Mouse (Mus musculus) brain, embryonic 14.5 days (tissue): ENCODE measurements at regions not wholly inside any gene's neighbourhood (a gene's known extent, or its start where the extent isn't known, plus 50 kb on each side); places are given as distances from the start of the nearest gene placed in this dataset.
A peak's percentile ranks its signal among the peaks of the same experiment; 100 is the strongest.

ENCODE experiments used
- DNase-seq: peaks from one replicate; pipeline ENCODE4 v3.0.0-alpha.2; 2011; ENCODE audit warnings: low read depth
- CTCF ChIP-seq: fragments of 200-500 bp; IDR thresholded peaks from 2 replicates; pipeline ENCODE4 v1.5.1; 2012; ENCODE audit warnings: inconsistent platforms, mild to moderate bottlenecking, moderate library complexity, borderline replicate concordance; ENCODE audit not compliant: insufficient read depth, insufficient read length; ENCODE audit errors: extremely low read depth
- POLR2A ChIP-seq: fragments of 200-500 bp; IDR thresholded peaks from 2 replicates; pipeline ENCODE4 v1.6.1; 2012; ENCODE audit warnings: mild to moderate bottlenecking, inconsistent platforms, borderline replicate concordance; ENCODE audit not compliant: poor library complexity, insufficient read depth, insufficient read length, severe bottlenecking; ENCODE audit errors: extremely low read depth

DNA sequence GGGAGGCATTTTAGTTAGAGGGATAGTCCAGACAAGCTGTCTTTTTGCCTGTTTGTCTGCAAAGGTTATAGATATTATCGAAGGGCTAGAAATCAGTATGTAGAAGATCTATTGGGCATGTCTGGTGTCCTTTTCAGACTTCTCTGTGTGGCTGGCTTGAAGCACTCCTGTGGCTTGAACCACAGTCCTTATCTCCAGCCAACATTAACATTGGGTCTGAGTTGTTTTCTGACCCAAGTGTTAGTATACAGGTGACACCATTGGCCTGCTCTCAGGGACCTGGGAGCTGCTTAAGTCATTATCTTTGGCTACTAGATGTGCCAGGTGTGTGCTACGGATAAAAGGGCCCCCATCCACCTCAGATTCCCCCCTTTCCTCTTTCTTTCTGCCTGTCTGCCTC, 223.3 kb downstream of the Icos start:
- DNase-seq: no peak
- TF ChIP-seq POLR2A (no peak), CTCF (no peak)

DNA sequence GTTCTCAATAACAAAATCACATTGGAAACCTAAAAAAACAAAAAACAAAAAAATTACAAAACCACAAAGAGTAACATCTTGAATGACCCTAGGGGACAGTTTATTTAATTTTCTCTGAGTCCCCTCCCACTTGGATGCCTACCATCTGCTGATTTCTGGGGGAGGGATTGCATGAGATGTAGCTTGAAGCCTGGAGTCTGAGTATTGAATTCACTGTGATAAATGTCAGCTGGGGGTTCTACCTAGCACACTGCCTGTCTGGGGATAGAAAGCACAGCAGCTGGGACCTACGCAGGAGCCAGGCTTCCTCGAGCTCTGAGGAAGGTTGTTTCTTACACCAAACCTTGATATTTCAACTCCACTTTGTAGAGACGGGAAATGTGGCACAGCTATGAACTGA, 224.4 kb downstream of the Icos start:
- peak; percentile 61 for DNase-seq
- TF ChIP-seq CTCF (no peak), POLR2A (no peak)

DNA sequence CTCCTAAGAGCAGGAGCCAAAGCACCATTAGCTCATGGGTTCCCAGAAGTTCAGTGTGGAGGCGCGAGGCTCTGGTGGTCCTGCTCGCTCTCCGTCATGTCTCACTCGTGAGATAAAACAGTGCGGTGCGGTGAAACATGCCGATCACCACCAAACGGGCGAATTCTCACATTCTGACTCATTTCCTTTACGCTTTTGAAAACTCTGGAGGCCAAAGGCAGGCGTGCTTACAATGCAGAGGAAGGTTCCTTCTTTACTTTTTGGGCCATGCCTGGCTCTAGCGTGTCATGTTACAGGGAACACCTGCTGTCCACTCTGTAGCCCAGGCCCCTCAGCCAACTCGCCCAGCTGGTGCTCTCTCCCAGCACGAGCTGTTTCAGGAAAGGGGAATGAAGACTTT, 225.4 kb downstream of the Icos start:
- TF ChIP-seq CTCF (no peak), POLR2A (no peak)
- peak; percentile 80 for DNase-seq

DNA sequence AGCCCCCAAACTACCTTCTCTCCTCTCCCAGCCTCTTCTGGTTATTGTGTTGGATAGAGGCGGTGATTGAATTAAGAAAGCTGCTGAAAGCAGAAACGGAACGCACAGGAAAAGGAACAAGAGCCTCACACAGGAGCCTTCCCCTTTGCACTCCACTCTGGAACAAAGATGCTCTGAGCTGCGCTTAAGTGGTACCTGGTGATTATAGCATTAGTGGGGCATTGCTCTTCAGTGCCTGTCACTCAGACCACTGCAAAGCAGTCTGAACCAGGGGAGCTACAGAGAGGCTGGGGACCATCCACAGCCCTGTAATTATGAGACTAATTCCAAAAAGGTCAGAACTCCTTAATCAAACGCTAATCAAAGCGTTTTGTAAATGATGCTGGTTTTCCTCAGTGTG, 225.9 kb downstream of the Icos start:
- peak; percentile 56 for DNase-seq

DNA sequence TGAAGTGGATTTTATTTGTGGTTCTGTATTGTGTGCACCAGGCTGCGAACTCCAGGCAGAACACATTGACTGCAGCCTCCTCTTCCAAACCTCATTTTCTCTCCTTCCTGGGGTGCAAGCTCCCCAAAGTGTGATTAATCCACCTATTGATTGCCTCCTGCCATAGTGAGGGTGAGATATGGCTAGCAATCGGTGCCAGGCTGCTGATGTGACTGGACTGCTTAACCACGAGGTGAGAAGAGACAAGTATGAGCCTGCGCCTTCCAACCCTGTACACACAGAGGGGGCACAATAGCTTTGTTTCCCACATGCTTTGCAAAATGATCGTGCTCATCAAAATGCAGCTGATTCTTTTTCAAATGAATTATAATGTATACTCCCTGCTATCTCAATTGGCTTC, 227.4 kb downstream of the Icos start:
- peak; percentile 78 for DNase-seq
- no peak for TF ChIP-seq POLR2A
- no peak for TF ChIP-seq CTCF

More for the DNA sequence above, 225.9 kb downstream of the Icos start:
- no peak for TF ChIP-seq POLR2A

GRCm38 (mm10) chr1:61206861-61207380, 229.2 kb downstream of the Icos start:
- TF ChIP-seq POLR2A (no peak), CTCF (no peak)
- no peak for DNase-seq

GRCm38 (mm10) chr1:61208386-61208785, 230.7 kb downstream of the Icos start:
- TF ChIP-seq CTCF (no peak), POLR2A (no peak)
- peak; percentile 62 for DNase-seq

DNA sequence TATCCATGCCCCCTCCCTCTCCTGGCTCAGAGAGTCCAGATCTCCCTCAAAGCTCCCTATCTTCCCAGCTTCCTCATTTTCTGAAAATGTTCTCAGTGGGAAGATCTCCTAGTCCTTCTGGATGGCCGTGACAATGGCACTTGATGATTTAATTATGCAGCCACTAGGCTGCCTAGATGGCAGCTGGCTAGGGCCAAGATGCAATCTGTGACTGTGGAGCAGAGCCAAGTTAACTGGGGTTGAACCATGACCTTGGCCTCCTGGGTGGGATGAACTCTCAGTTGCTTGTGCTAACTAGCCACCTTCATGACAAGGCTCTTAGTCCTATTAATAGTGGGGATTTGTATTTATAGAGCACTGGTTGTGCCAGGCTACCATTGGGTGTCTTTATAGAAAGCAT, 243.4 kb downstream of the Icos start:
- TF ChIP-seq CTCF: no peak
- TF ChIP-seq POLR2A: no peak
- DNase-seq: peak; percentile 45

DNA sequence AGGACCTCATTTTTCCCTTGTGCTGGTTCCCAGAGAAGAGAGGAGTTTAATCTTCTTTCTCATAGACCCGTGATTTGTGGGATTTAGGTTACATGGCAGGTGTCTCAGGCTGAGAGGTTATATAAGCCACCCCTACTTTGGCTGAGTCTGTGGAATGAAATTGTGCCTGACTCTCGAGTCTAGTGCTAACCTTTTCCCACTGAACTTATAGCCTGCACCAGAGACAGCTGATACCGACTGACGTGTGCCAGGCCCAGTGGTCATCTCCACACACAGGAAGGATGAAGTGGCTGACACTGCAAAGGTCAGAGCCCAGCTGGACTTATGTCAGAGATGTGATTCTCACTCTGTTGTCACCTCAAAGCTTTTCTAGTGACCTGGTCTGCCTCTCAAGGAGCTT, 251.2 kb downstream of the Icos start:
- no peak for DNase-seq
- TF ChIP-seq CTCF: no peak

- DNase-seq: no peak
- no peak for TF ChIP-seq CTCF
- no peak for TF ChIP-seq POLR2A
Observed at GRCm38 (mm10) chr1:61233001-61233400, 255.3 kb downstream of the Icos start.

DNA sequence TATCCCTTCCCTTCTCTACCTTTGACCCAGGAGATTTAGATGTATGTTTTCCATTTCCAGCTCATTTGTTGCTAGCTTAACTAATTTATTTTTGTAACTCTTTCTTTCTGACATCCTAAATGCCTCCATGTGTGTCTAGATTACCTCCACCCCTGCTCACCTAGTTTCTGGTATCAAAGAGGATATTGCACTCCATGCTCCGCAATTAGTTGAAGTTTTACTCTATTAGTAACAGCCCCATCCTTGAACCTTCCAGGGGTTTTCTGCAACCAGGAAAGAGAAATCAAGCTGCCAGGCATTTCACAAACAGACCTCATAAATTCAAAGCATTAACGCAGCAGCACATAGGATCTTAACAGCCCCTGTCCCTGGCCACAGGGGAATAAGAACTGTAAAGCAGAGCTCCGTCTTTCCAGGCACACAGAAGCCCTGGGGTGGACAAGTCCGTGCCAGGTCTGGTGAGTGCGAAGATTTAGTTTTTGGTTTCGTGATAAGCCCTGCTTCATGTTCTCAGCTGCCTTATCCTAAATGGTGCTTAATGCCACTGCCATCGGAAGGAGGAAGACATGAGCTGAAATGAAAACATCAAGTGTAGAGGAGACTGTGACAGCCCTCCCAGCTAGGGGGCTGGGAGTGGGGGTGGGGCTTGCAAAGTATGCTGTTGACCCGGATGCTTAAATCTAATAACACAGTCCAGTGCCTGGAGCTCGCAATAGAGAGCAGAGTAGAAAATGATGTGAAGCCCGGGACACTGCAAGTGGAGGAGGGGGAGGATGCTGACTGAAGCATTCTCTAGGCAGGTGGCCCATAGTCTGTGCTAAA, 256.0 kb downstream of the Icos start:
- DNase-seq: no peak
- TF ChIP-seq POLR2A (no peak), CTCF (no peak)

- peak; percentile 70 for DNase-seq
Observed at GRCm38 (mm10) chr1:61234298-61234682, 256.6 kb downstream of the Icos start.

DNA sequence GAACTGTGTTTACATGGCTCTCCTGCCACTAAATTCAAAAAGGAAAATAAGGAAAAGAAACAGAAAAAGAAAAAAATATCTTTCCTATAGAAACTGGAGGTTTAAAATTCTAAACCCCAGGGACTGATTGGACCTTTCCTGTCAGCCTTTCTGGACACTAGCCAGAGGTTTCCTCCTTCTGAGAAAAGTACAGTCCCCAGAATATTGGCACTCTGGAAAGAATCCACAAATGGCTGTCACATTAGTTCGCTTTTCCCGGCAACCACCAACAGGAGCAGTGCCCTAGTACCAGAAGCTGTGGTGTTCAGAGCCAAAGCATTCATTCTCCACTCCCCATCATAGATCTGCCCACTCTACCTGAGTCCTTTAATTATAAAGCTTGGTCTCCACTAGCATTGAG, 258.8 kb downstream of the Icos start:
- DNase-seq: peak; percentile 78

More at GRCm38 (mm10) chr1:61234298-61234682, 256.6 kb downstream of the Icos start:
- no peak for TF ChIP-seq POLR2A
- TF ChIP-seq CTCF: no peak

DNA sequence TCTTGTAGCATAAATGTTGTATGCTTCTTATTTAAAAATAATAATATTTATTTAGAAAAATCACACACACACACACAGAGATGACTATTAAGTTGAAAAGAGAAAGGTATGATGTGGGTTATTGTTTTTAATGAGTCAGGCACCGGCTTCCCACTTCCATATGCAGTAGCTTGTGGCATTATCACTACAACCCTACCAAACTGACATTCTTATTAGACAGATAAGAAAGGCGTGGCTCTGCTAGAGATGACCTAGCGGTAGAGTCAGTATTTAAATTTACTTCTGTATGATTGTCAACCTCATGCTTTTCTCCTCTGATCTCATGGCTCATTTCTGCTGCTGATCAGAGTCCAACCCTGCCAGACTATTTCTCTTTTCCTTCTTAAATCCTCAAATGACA, 260.9 kb downstream of the Icos start:
- DNase-seq: no peak
- TF ChIP-seq POLR2A (no peak), CTCF (no peak)

More for the DNA sequence above, 258.8 kb downstream of the Icos start:
- TF ChIP-seq POLR2A (no peak), CTCF (no peak)

GRCm38 (mm10) chr1:61257561-61257960, 279.8 kb downstream of the Icos start:
- TF ChIP-seq CTCF: no peak
- TF ChIP-seq POLR2A: no peak
- DNase-seq: no peak

DNA sequence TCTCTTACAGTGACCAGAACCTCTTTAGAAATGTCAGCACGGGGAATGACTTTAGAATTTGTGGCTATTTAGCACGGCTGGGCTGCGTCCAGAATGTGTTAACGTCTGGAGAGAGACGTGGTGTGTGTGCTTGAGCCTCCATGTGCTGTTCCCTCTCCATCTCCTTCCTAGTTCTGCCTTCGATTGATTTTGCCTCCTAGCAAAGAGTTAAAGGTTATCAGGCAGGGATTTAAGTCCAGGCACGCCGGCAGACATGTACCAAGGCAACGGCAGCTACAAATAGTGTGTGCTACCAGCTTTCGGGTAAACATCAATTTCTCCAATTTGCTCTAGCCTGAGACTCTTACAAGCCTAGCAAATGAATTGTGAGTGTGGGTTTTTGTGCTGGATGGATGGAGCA, 285.7 kb downstream of the Icos start:
- TF ChIP-seq POLR2A: no peak
- no peak for TF ChIP-seq CTCF
- peak; percentile 53 for DNase-seq
